Mouse (Mus musculus) liver, embryonic 11.5 days (tissue): ENCODE data around the gene Gm1673. TPM values are rescaled to one million over a fixed set of nuclear protein-coding genes. Genes with fewer than 3 reads are reported as not detected.
"Not testable (repeated sequence)": the region's sequence is repeated elsewhere in the genome, so short reads cannot be mapped to it uniquely, and the experiment has no call there.

Experiments used
- ATAC-seq: fragments of 200-750 bp; cut with Nextera tagmentation; replicated peaks from 2 replicates; pipeline ENCODE4 v1.8.0; 2017; ENCODE audit warnings: moderate number of reproducible peaks, mild to moderate bottlenecking, moderate TSS enrichment, moderate library complexity; ENCODE audit not compliant: low FRiP score
- DNase-seq: peaks from one replicate; pipeline ENCODE4 v3.0.0-alpha.2; 2017; ENCODE audit warnings: low spot score
- H3K27ac ChIP-seq: fragments of 300-500 bp; sonication (generic); 2 replicates; pipeline ENCODE4 v1.5.1; 2014; ENCODE audit warnings: mild to moderate bottlenecking, low read depth, low read length, control low read depth
- H3K27me3 ChIP-seq: fragments of 300-500 bp; sonication (generic); replicated peaks from 2 replicates; pipeline ENCODE4 v1.6.1; 2014; ENCODE audit warnings: low read length, mixed read lengths; ENCODE audit not compliant: control insufficient read depth, insufficient read depth
- H3K36me3 ChIP-seq: fragments of 300-500 bp; sonication (generic); 2 replicates; pipeline ENCODE4 v1.6.1; 2014; ENCODE audit warnings: mild to moderate bottlenecking, low read length, moderate library complexity, mixed read lengths; ENCODE audit not compliant: control insufficient read depth, insufficient read depth
- H3K4me1 ChIP-seq: fragments of 300-500 bp; sonication (generic); replicated peaks from 2 replicates; pipeline ENCODE4 v1.6.1; 2014; ENCODE audit warnings: low read length, mixed read lengths; ENCODE audit not compliant: control insufficient read depth, insufficient read depth
- H3K4me2 ChIP-seq: fragments of 300-500 bp; sonication (generic); 2 replicates; pipeline ENCODE4 v1.6.1; 2014; ENCODE audit warnings: mild to moderate bottlenecking, control low read depth, moderate library complexity
- H3K4me3 ChIP-seq: fragments of 300-500 bp; sonication (generic); 2 replicates; pipeline ENCODE4 v1.5.1; 2014; ENCODE audit warnings: low read depth, low read length, control low read depth
- H3K9ac ChIP-seq: fragments of 300-500 bp; sonication (generic); 2 replicates; pipeline ENCODE4 v1.6.1; 2014; ENCODE audit warnings: low read depth, low read length, control low read depth
- H3K9me3 ChIP-seq: fragments of 300-500 bp; sonication (generic); 2 replicates; pipeline ENCODE4 v1.6.1; 2016; ENCODE audit warnings: low read length, inconsistent platforms, mixed read lengths; ENCODE audit not compliant: control insufficient read depth
- WGBS: fragments of 180-500 bp; shearing (Covaris S2); extraction: QIAGEN DNeasy Blood & Tissue Kit; methylation state at CpG from one replicate; pipeline ENCODE4 v1.1.7; 2014; 5-methylcytosine and 5-hydroxymethylcytosine counted together
- polyA plus RNA-seq: library from polyadenylated mRNA; unstranded; fragments of >200 nt; fragmentation: Nextera tagmentation; extraction: Ambion mirVana; gene quantifications from 2 replicates; pipeline ENCODE4 v1.2.1, GENCODE M21; 2014

Gm1673 gene
- 24.1 and 27.6 TPM in 2 replicates for polyA plus RNA-seq

DNA sequence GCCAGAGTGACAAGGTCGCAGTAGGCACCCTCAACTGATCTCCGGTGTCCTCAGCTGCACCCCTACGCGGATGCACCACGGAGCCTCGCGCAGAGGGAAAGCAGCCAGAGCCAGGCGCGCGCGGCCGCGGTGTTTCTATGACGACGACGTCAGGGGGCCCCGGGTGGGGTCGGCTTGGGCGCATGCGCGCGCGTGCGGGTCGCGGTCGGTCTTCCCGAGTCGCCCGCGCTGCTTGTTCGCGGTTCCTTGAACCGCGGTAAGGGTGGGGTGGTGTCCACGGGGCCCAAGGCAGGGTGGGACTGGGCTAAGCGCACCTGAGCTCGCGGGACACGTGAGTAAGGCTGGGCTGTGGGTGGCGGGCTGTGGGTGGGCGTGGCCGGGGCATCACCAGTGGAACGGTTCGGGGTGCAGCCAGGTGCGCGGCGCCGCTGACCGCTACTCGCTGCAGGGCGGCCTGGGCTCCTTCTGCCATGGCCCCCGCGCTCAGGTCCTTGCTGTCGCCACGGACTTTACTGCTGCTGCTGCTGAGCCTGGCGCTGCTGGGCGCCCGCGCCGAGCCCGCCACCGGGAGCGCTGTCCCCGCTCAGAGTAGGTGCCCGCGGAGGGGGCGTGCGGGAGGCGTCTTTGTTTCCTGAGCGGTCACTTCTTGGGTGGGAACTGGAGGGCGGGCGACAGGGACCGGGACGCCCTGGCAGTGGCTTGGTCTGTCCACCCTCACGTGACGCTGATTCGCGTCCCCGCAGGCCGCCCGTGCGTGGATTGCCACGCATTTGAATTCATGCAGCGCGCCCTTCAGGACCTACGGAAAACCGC, at the start of gene Gm1673:
Gene Gm1673, plus strand, starts transcription at position 125 of the 813 bp plus-strand sequence.
- Histone ChIP-seq H3K4me1 (no peaks in the 10 kb centered on the region), H3K36me3 (no peaks in the 10 kb centered on the region), H3K9ac (peak within 1 kb of the TSS; percentile 50), H3K4me3 (peak within 1 kb of the TSS; percentile 70), H3K4me2 (peak within 1 kb of the TSS; percentile 83), H3K27me3 (peaks cover 37% of the 10 kb centered on the region), H3K27ac (no peak within 1 kb of the TSS), H3K9me3 (no peaks in the 10 kb centered on the region)
- DNase-seq: peak; percentile 78
- 1% methylated on average over 88 of the region's 88 CpGs for WGBS
- peak; percentile 60; the same call in 1 of the 2 replicates for ATAC-seq

DNA sequence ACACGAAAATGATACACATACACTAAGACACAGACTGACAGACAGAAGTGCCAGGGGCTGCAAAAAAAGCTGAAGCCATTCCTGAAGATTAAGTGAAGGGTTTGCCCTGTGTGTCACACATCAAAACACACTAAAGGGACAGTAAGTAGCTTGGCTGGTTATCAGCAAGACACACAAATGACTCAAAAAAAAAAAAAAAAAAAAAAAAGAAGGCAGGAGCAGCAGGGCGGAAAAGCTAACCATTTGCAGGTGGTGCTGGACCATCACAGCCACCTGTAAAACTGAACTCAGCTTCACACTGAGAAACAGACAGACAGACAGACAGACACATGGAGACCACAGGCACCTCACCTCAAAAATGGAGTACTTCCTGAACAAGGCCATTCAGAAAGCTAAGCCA, 49.2 kb upstream of the Gm1673 start:
- Histone ChIP-seq H3K4me1 (peaks cover 19% of the 10 kb centered on the region), H3K4me3 (peak overlapping the region; percentile 96), H3K27ac (peak overlapping the region; percentile 39), H3K27me3 (no peaks in the 10 kb centered on the region), H3K36me3 (peaks cover 21% of the 10 kb centered on the region), H3K9me3 (0 out of 2 replicates have a peak, but pooled peaks cover under 1% of the 10 kb centered on the region), H3K9ac (peak overlapping the region; percentile 53), H3K4me2 (peak overlapping the region; percentile 72)
- ATAC-seq (no peak), DNase-seq (no peak)
- WGBS: 68% methylated on average over 2 of the region's 2 CpGs

DNA sequence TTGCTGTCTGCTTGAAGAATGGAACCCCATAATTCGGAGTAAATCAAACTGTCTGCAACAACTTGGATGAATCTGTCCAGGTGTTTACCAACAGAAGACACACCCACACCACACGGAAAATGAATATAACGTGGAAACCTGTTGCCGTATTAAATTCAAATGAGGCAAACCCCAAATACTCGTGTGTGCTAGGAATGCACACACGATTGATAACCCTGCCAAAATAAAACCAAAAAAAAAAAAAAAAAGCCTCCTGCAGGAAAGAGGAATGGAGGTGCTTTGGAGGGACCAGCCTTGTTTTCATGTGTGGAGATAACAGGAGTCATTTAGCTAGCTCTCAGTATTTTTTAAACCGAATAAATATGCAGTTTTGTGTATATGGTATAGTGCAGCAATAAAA, 48.4 kb upstream of the Gm1673 start:
- Histone ChIP-seq H3K9ac (peak overlapping the region; percentile 53), H3K27ac (no peak overlapping the region)

DNA sequence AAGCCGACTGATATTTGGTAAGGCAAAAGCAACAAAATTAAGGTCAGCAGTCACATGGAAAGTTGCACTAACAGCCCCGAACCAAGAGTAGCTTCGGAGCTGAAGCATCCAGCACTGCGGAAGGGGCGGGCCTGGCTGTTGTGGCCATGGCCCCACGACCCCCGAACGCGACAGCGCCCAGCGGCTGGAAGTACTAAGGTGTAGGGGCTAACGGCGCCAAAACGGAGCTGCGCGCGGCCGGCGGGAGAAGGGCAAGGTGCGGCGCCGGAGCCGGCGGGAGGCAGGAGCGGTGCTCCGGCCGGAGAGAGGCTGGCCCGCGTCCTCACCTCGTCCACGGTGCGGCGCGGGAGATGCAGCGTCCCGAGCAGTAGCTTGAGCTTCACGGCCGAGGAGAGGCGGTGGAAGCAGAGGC, 47.5 kb upstream of the Gm1673 start:
- peak overlapping the region; percentile 94 for H3K27ac ChIP-seq
- no peaks in the 10 kb centered on the region for H3K27me3 ChIP-seq
- ATAC-seq (peak; percentile 46), DNase-seq (no peak)
- peak overlapping the region; percentile 96 for H3K9ac ChIP-seq
- peak overlapping the region; percentile 96 for H3K4me3 ChIP-seq
- WGBS: under 1% methylated on average over 38 of the region's 39 CpGs
- H3K4me1 ChIP-seq: peaks cover 19% of the 10 kb centered on the region
- peaks cover 10% of the 10 kb centered on the region; the same call in 1 of the 2 replicates for H3K9me3 ChIP-seq
- H3K4me2 ChIP-seq: peak overlapping the region; percentile 72
- H3K36me3 ChIP-seq: peaks cover 18% of the 10 kb centered on the region; the same call in 1 of the 2 replicates

More for the DNA sequence above, 48.4 kb upstream of the Gm1673 start:
- peaks cover 19% of the 10 kb centered on the region for H3K36me3 ChIP-seq
- H3K4me1 ChIP-seq: peaks cover 19% of the 10 kb centered on the region
- WGBS: 70% methylated on average over 7 of the region's 7 CpGs
- DNase-seq (no peak), ATAC-seq (no peak)
- H3K27me3 ChIP-seq: no peaks in the 10 kb centered on the region
- H3K9me3 ChIP-seq: peaks cover 9% of the 10 kb centered on the region; the same call in 1 of the 2 replicates
- H3K4me3 ChIP-seq: peak overlapping the region; percentile 96
- H3K4me2 ChIP-seq: peak overlapping the region; percentile 72

DNA sequence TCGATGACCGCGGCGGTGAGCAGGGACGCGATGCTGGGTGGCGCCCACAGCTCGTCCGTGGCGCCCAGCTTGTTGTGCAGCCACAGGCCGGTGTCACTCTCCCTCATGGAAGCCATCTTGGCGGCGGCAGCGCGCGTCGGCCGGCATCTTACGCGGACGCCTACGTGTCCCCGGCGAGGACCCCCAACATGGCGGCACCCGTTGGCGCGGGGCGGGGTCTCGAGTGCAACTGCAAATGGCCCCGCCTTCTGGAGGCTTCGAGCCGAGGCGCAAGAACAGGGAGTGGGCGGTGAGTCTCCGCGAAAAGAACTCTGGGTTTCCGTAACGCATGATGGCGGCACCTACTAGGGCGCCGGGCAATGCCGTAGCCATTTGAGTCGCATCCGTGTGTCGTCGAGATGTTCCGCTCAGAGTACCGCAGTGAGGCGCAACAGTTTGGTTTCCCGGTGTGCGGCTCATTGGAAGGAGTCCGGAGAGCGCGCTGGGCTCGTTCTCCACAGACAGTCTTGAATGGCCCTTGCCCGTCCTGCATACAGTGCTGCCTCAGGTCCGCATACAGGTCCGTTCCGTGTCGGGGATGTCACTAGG, 47.0 kb upstream of the Gm1673 start, which contains the start of gene Nelfa:
Gene Nelfa, minus strand, starts transcription at position 294 of the 588 bp plus-strand sequence.
- WGBS: under 1% methylated on average over 61 of the region's 61 CpGs
- Histone ChIP-seq H3K4me2 (peak within 1 kb of the TSS; percentile 72), H3K4me3 (peak within 1 kb of the TSS; percentile 96), H3K4me1 (peaks cover 19% of the 10 kb centered on the region), H3K9me3 (peaks cover 10% of the 10 kb centered on the region; the same call in 1 of the 2 replicates), H3K27me3 (no peaks in the 10 kb centered on the region), H3K27ac (peak within 1 kb of the TSS; percentile 94), H3K36me3 (peaks cover 16% of the 10 kb centered on the region; the same call in 1 of the 2 replicates), H3K9ac (peak within 1 kb of the TSS; percentile 96)
- peak; percentile 95 for DNase-seq
- peak; percentile 94 for ATAC-seq

DNA sequence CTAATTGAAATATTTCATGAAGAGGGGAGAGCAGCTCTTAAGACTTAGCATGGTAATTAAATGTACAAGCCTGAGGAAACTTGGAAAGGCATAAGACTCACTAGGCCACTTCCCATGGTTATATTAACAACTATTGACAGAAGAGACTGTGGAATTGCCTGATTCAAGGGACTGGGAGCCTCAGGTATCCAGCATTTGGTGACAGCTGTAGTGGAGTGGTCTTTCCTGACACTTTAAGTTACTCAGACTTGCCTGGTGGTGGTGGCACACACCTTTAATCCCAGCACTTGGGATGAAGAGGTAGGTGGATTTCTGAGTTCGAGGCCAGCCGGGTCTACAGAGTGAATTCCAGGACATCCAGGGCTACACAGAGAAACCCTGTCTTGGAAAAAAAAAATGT, 46.0 kb upstream of the Gm1673 start:
- Histone ChIP-seq H3K9me3 (peaks cover 12% of the 10 kb centered on the region; the same call in 1 of the 2 replicates), H3K27ac (no peak overlapping the region), H3K36me3 (peaks cover 14% of the 10 kb centered on the region; the same call in 1 of the 2 replicates), H3K9ac (no peak overlapping the region; the same call in 1 of the 2 replicates), H3K4me1 (peaks cover 19% of the 10 kb centered on the region), H3K4me2 (peak overlapping the region; percentile 72), H3K27me3 (no peaks in the 10 kb centered on the region), H3K4me3 (peak overlapping the region; percentile 96; the same call in 1 of the 2 replicates)
- ATAC-seq: no peak
- DNase-seq: no peak
- WGBS: 91% methylated on average over 2 of the region's 2 CpGs

DNA sequence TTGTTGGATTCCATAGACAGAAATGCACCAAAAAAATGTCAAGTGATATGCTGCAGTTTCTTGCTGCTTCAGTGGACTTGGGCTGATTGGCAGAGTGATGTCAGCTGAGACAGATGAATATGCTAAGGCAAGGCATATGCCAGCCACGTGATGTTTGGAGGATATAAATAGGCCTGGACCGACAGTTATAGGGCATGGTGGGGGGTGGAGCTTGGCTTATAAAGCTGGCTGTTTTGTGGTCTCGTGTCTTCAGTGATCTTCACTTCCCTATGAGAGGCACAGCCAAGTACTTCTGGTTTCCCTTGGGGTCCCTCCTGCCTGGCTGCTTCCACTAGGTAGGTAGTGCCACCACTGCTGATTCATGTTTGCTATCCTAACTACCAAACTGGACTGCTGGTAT, 44.8 kb upstream of the Gm1673 start:
- Histone ChIP-seq H3K36me3 (peaks cover 11% of the 10 kb centered on the region; the same call in 1 of the 2 replicates), H3K27me3 (no peaks in the 10 kb centered on the region), H3K4me3 (no peak overlapping the region), H3K9ac (no peak overlapping the region), H3K4me2 (no peak overlapping the region), H3K9me3 (peaks cover 12% of the 10 kb centered on the region; the same call in 1 of the 2 replicates), H3K27ac (no peak overlapping the region), H3K4me1 (peaks cover 19% of the 10 kb centered on the region)
- 82% methylated on average over 3 of the region's 3 CpGs for WGBS
- DNase-seq (no peak), ATAC-seq (no peak)

DNA sequence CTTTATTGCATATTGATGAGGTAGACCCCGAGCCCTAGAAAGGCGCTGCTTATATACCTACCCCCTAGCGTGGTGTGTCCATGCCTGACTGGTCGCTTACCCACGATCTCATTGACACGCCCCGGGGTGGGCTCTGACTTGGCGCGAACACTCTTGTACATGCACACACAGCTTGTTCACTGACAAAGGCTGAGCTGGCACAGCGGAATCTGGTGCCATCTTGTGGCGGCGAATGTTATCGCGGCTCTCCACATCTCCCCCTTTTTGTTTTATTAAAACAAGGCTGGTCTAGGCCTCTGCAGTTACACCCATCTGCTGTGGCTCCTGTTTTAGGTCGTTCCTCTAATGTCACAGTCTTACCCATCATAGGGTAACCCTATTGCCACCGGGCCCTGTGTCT, 36.2 kb upstream of the Gm1673 start:
- not testable (repeated sequence) for H3K27ac ChIP-seq, H3K9ac ChIP-seq, H3K4me3 ChIP-seq, ATAC-seq, H3K36me3 ChIP-seq, H3K4me1 ChIP-seq, DNase-seq, H3K4me2 ChIP-seq, H3K27me3 ChIP-seq
- H3K9me3 ChIP-seq: peaks cover 13% of the 10 kb centered on the region; the same call in 1 of the 2 replicates
- 82% methylated on average over 16 of the region's 16 CpGs for WGBS
